Mouse (Mus musculus): Measurements from ENCODE around the gene Rab3d. TPM values are rescaled to one million over a fixed set of nuclear protein-coding genes. Genes with fewer than 3 reads are reported as not detected.

Rab3d gene
- polyA plus RNA-seq (2016; fragmentation: Nextera tagmentation; extraction: Ambion mirVana): 13.2 and 13.4 TPM in 2 replicates

DNA sequence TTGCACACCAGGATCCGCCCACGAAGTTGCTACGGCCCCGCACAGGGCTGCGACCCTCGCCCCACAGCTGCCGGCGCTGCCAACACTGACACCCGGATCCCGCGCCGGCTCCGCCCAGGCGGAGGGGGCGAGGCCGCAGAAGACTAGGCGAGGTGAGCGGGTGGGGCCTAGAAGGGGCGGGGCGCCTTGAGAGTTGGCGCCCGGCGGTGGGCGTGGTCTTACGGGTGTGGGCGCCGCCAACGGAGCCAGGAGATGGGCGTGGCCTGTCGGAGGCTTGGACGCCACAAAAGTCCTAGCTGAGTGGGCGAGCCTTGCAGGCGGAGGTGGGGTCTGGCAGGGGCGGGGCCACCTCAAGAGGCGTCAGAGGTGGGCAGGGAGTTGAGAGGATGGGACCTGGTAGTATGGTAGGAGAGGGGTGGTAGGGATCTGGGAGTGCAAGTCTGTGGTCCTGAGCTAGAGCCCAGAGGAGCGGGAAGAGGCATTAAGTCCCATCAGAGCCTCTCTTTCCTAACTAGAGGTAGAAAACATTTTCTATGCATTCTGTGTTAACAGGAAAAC lies at the start of gene Rab3d:
Rab3d (minus strand) TSS at position 158 of the 558 bp plus-strand sequence.
- Histone ChIP-seq H3K27ac (replicated peaks) (peak within 1 kb of the TSS; percentile 12; the same call in 1 of the 2 replicates), H3K9me3 (no peaks in the 10 kb centered on the region), H3K4me2 (replicated peaks) (peak within 1 kb of the TSS; percentile 93), H3K36me3 (no peaks in the 10 kb centered on the region), H3K27me3 (peaks cover 28% of the 10 kb centered on the region), H3K4me1 (0 out of 2 replicates have a peak, but pooled peaks cover 6% of the 10 kb centered on the region), H3K4me3 (peak within 1 kb of the TSS; percentile 63), H3K9ac (replicated peaks) (peak within 1 kb of the TSS; percentile 64)
- under 1% methylated on average over 36 of the region's 36 CpGs for whole genome bisulfite sequencing
- ATAC-seq (ENCODE audit: low FRiP score, low read depth): peak; percentile 94

DNA sequence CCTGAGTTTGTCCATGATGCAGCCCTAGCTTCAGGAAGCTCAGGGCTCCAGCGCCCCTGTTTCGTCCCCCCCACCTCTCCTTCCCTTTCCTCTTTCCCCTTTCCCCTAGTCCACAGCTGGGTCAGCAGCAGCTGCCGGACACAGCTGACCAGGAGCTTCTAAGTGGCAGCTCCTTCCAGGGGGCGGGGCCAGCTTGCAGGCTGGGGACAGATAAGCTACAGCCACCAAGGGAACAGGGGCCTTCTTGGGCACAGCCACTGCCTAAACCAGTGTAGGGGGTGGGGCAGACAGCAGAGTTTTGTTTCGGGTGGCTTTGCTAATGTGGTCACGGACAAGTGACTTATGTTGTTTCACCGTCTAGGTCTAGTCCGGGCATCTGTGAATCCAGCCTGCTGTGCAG lies 45.4 kb upstream of the Rab3d start, which contains the start of gene Epor:
Epor (minus strand) TSS at position 90 of the 400 bp plus-strand sequence.
- H3K27ac ChIP-seq (replicated peaks): no peak within 1 kb of the TSS
- H3K9ac ChIP-seq (replicated peaks): peak within 1 kb of the TSS; percentile 43
- peak within 1 kb of the TSS; percentile 39 for H3K4me3 ChIP-seq
- H3K36me3 ChIP-seq: no peaks in the 10 kb centered on the region
- peak; percentile 59; the same call in 1 of the 2 replicates for ATAC-seq (ENCODE audit: low FRiP score, low read depth)
- WGBS: 17% methylated on average over 8 of the region's 8 CpGs
- H3K4me2 ChIP-seq (replicated peaks): peak within 1 kb of the TSS; percentile 63
- H3K27me3 ChIP-seq: peaks cover 59% of the 10 kb centered on the region
- no peaks in the 10 kb centered on the region for H3K9me3 ChIP-seq
- peaks cover 28% of the 10 kb centered on the region for H3K4me1 ChIP-seq

DNA sequence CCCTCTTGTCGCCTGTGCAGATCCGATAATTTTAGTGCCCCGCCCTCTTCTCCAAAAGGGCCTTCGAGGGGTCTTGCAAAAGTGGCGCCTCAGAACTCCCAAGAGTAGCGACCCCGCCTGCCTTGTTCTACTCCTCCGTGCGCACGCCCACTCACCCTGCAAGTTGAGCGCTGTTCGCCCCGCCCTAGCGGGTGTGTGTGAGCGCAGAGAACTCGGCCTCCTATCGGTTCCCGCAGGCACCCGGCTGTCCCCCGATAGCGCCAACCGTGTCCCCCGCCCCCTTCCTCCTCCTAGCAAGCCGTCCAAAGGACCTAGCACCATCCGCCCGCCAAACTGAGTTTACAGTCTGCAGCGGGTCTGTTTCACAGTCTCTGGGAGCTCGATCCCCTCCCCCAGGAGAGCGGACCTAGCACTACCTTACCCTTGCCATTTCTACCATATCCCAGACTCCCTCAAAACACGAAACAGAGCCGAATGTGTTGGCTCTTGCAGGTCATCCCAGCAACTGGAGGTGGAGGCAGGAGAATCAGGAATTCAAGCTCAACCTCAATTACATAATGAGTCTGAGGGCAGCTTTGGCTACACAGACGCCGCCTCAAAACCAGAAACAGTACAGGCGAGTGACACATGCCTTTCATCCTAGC lies 44.5 kb upstream of the Rab3d start:
- ATAC-seq (ENCODE audit: low FRiP score, low read depth): peak; percentile 45; the same call in 1 of the 2 replicates
- Histone ChIP-seq H3K27ac (replicated peaks) (no peak overlapping the region), H3K4me2 (replicated peaks) (peak overlapping the region; percentile 63), H3K9ac (replicated peaks) (peak overlapping the region; percentile 43), H3K4me3 (peak overlapping the region; percentile 39), H3K36me3 (no peaks in the 10 kb centered on the region), H3K4me1 (peaks cover 28% of the 10 kb centered on the region), H3K27me3 (peaks cover 59% of the 10 kb centered on the region), H3K9me3 (no peaks in the 10 kb centered on the region)
- 3% methylated on average over 34 of the region's 34 CpGs for WGBS

DNA sequence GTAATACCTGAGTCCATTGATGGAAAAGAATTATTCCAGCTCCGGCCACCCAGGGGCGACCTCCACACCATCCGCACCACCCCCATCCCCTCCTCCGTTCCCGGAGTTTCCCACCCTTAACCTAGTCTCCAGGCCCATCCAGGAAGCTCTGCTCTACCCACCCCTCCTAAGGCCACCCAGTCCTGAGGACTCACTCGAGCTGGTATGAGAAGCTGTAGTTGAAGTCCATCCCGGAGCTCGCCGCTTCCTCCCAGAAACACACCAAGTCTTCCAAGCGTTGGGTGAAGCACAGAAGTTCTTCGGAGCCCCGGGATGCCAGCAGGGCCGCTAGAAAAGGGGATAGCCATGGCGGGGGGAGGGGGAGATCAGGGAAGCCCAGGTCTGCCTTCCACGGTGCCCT lies 44.0 kb upstream of the Rab3d start:
- under 1% methylated on average over 15 of the region's 15 CpGs for WGBS

DNA sequence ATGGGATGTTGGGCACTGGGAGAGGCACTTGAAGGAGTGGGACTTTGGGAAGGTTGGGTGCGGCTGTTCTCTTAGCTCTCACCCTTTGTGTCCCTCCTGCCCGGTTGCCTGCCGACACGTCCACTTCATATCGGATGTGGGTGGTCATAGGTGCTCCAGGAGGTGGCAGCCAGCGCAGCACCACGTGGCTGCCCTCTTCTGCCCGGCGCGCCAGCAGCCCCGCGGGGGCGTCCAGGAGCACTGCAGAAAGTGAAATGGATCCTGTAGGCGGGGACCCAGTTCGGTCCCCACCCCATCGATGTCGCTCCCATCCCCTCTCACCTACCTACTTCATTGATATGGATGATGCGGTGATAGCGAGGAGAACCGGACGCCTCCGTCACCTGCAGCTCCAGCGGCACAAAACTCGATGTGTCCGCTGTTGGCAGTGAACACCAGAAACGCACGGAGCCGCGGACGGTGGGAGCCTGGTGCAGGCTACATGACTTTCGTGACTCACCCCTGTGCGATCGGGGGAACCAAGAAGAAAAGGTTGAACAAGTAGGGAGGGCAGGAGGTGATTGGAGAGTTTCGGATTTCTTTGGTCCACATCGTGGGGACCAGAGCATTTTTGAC lies 43.5 kb upstream of the Rab3d start:
- H3K4me1 ChIP-seq: peaks cover 31% of the 10 kb centered on the region
- WGBS: 1% methylated on average over 35 of the region's 35 CpGs
- no peak for ATAC-seq (ENCODE audit: low FRiP score, low read depth)
- H3K36me3 ChIP-seq: no peaks in the 10 kb centered on the region
- peak overlapping the region; percentile 63 for H3K4me2 ChIP-seq (replicated peaks)
- H3K9me3 ChIP-seq: no peaks in the 10 kb centered on the region
- peaks cover 59% of the 10 kb centered on the region for H3K27me3 ChIP-seq
- H3K27ac ChIP-seq (replicated peaks): no peak overlapping the region
- H3K4me3 ChIP-seq: peak overlapping the region; percentile 39
- no peak overlapping the region; the same call in 1 of the 2 replicates for H3K9ac ChIP-seq (replicated peaks)

More for the DNA sequence above, 44.0 kb upstream of the Rab3d start:
- peak overlapping the region; percentile 43 for H3K9ac ChIP-seq (replicated peaks)
- peak; percentile 51; the same call in 1 of the 2 replicates for ATAC-seq (ENCODE audit: low FRiP score, low read depth)
- peaks cover 28% of the 10 kb centered on the region for H3K4me1 ChIP-seq
- no peaks in the 10 kb centered on the region for H3K36me3 ChIP-seq
- no peak overlapping the region for H3K27ac ChIP-seq (replicated peaks)
- H3K9me3 ChIP-seq: no peaks in the 10 kb centered on the region
- peak overlapping the region; percentile 39 for H3K4me3 ChIP-seq
- H3K27me3 ChIP-seq: peaks cover 59% of the 10 kb centered on the region
- H3K4me2 ChIP-seq (replicated peaks): peak overlapping the region; percentile 63

DNA sequence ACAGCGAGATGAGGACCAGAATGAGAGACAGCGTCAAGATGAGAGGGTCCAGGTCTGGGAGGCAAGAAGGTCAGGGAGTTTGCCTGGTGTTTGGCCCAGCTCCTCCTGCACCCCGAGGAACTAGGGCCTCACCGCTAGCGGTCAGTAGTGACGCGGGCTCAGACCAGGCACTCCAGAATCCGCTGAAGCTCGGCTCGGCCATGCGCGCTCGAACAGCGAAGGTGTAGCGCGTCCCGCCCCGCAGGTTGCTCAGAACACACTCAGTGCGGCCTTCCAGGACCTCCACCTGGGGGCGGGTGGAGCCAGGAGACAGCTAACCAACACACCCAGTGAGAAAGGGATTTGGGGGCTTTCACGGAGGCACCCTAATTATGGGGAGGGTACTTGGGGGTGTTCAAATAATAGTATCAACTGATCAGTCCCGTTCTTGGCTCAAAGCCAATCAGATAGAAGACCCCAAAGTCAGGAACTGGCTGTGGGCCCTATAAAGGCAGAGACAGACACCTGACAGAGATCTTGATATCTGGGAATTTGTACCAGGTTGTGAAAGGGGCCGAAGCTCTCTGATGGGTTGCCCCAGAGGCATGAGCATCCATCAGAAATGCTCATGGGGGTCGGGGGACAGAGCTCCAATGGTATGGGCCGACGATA lies 42.7 kb upstream of the Rab3d start:
- Histone ChIP-seq H3K9ac (replicated peaks) (0 out of 2 replicates have a peak overlapping the region, but pooled peaks have one; percentile 6), H3K27me3 (peaks cover 55% of the 10 kb centered on the region), H3K9me3 (no peaks in the 10 kb centered on the region), H3K4me2 (replicated peaks) (no peak overlapping the region), H3K36me3 (no peaks in the 10 kb centered on the region), H3K27ac (replicated peaks) (no peak overlapping the region), H3K4me1 (peaks cover 34% of the 10 kb centered on the region), H3K4me3 (peak overlapping the region; percentile 39; the same call in 1 of the 2 replicates)
- ATAC-seq (ENCODE audit: low FRiP score, low read depth): no peak
- WGBS: 8% methylated on average over 26 of the region's 26 CpGs

DNA sequence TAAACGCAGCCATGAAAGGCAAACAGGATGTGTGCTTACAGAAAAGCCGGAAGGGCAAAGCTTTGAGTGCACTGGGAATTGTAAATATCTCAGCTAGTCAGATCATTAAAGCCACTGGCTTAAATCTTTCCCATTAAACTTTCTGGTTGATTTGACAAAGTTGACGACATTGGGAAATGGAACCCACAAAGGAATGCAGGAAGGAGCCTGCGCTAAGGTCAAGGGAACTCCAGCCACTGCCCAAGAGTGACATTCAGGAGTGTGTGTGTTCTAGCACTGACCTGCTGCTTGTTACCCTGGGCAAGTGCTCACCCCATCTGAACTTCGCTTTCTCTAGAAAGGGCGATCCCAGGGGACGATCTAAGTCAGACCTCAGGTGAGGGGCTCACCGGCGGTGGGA lies 42.1 kb upstream of the Rab3d start:
- no peak overlapping the region for H3K4me3 ChIP-seq
- WGBS: 51% methylated on average over 9 of the region's 9 CpGs
- no peak overlapping the region for H3K27ac ChIP-seq (replicated peaks)
- H3K4me2 ChIP-seq (replicated peaks): no peak overlapping the region
- no peaks in the 10 kb centered on the region for H3K9me3 ChIP-seq
- H3K27me3 ChIP-seq: peaks cover 55% of the 10 kb centered on the region
- H3K36me3 ChIP-seq: no peaks in the 10 kb centered on the region
- H3K9ac ChIP-seq (replicated peaks): no peak overlapping the region
- ATAC-seq (ENCODE audit: low FRiP score, low read depth): no peak
- peaks cover 34% of the 10 kb centered on the region for H3K4me1 ChIP-seq

DNA sequence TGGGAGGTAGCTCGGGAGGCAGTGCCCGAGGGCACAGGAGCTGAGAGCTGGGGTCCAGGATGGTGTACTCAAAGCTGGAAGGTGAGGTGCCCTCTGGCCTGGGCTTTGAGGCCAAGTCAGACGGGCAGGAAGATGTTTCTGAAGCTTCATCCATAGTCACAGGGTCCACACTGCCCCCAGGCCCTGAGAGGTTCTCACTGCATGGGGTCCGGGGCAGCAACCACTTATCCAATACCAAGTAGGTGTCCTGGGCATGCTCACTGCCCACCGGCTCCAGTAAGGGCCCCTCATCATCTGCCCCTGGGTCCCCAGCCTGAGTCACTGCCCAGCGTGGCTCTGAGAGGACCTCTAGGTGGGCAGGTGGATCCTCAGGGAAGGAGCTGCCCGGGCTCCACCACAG lies 41.3 kb upstream of the Rab3d start:
- Histone ChIP-seq H3K9ac (replicated peaks) (no peak overlapping the region), H3K36me3 (no peaks in the 10 kb centered on the region), H3K27me3 (peaks cover 55% of the 10 kb centered on the region), H3K4me2 (replicated peaks) (no peak overlapping the region), H3K4me3 (no peak overlapping the region), H3K27ac (replicated peaks) (no peak overlapping the region), H3K4me1 (peaks cover 38% of the 10 kb centered on the region), H3K9me3 (no peaks in the 10 kb centered on the region)
- WGBS: 96% methylated on average over 7 of the region's 7 CpGs
- no peak for ATAC-seq (ENCODE audit: low FRiP score, low read depth)

DNA sequence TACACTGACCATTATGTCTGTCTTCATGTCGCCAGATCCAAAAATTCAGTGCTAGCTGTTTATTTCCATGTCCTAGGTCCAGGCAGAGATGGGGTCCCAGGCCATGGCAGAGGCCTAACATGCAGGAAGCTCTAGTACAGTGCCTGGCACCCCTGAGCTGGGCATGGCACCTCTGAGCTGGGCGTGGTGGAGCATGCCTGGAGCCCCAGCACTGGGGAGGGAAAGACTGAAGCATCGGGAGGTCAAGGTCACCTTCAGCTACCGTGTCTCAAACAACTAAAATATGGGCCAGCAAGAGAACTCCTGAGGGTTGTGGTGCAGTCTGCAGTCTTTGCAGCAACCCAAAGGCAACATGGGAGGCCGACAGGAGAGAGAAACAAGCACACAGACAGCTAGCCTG lies 40.4 kb upstream of the Rab3d start:
- Histone ChIP-seq H3K4me3 (no peak overlapping the region), H3K27ac (replicated peaks) (no peak overlapping the region), H3K9me3 (no peaks in the 10 kb centered on the region), H3K36me3 (no peaks in the 10 kb centered on the region), H3K4me2 (replicated peaks) (no peak overlapping the region), H3K27me3 (peaks cover 46% of the 10 kb centered on the region), H3K9ac (replicated peaks) (no peak overlapping the region), H3K4me1 (peaks cover 43% of the 10 kb centered on the region)
- WGBS: 91% methylated on average over 5 of the region's 5 CpGs
- ATAC-seq (ENCODE audit: low FRiP score, low read depth): no peak

DNA sequence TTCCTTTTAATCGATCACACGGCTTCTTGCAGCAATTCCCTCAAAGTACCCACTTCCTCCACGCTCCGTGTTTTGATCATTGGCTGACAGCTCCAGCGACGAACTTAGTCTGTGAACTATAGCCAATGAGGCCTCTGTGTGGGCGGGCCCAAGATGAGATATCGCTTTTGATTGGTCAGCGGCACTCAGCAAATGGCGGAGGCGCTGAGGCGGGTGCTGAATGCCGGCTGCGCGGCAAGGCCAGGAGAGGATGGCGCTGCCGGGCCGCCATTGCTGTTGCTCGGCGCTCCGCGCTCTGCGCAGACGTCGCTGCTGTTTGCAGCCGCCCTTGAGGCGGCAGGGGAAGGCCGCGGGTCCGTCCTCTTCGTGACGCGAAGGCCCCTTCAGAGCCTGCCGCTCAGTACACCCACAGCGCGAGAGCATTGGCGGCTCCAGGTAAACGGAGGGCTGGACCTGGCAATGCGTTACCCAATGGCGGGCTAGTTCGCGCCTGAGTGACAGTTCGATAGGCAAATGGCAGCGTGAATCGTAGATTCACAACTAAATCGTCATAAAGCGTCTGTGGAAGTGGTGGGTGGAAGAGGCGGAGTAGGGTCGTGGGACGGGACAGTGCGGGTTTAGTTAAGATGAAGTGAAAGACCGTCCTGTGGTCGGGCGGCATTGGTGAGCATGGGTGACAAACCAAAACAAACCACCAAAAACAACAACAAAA lies 37.7 kb upstream of the Rab3d start, which contains the start of gene Swsap1:
Swsap1 (plus strand) TSS at position 186 of the 712 bp plus-strand sequence.
- Histone ChIP-seq H3K4me1 (peaks cover 24% of the 10 kb centered on the region), H3K27me3 (peaks cover 19% of the 10 kb centered on the region), H3K27ac (replicated peaks) (peak within 1 kb of the TSS; percentile 93), H3K9ac (replicated peaks) (peak within 1 kb of the TSS; percentile 81), H3K4me2 (replicated peaks) (peak within 1 kb of the TSS; percentile 65), H3K4me3 (peak within 1 kb of the TSS; percentile 74), H3K9me3 (no peaks in the 10 kb centered on the region), H3K36me3 (no peaks in the 10 kb centered on the region)
- ATAC-seq (ENCODE audit: low FRiP score, low read depth): peak; percentile 99
- under 1% methylated on average over 50 of the region's 54 CpGs for WGBS

DNA sequence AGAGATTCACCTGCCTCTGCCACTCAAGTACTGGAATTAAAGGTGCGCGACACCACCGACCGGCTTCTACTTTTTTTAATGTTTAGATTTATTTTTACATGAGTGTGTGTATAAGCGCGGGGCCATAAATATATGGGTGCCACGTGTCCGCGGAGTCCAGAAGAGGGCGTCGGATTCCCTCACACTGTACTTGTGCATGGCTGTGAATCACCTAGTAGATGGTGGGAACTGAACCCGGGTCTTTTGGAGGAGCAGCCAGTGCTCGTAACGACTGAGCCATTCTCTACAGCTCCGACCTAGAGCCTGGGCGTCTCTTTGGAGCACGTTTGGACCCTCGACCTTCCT lies 37.2 kb upstream of the Rab3d start:
- Histone ChIP-seq H3K9ac (replicated peaks) (peak overlapping the region; percentile 25; the same call in 1 of the 2 replicates), H3K9me3 (no peaks in the 10 kb centered on the region), H3K36me3 (no peaks in the 10 kb centered on the region), H3K27ac (replicated peaks) (peak overlapping the region; percentile 76), H3K4me1 (peaks cover 21% of the 10 kb centered on the region), H3K4me3 (peak overlapping the region; percentile 74), H3K27me3 (peaks cover 14% of the 10 kb centered on the region), H3K4me2 (replicated peaks) (peak overlapping the region; percentile 65)
- peak; percentile 42 for ATAC-seq (ENCODE audit: low FRiP score, low read depth)
- WGBS: 2% methylated on average over 18 of the region's 18 CpGs

Measured in midbrain, embryonic 12.5 days (tissue).